Mouse (Mus musculus) forebrain, embryonic 10.5 days (tissue): ENCODE measurements around the gene Mast4. TPM values are rescaled to one million over a fixed set of nuclear protein-coding genes. Genes with fewer than 3 reads are reported as not detected.

Experiments
- DNase-seq: peaks from one replicate; pipeline ENCODE4 v3.0.0-alpha.2; 2017; ENCODE audit warnings: low spot score; ENCODE audit errors: extremely low spot score
- H3K27ac ChIP-seq: fragments of 300-500 bp; sonication (generic); 2 replicates; pipeline ENCODE4 v1.5.1; 2016; ENCODE audit warnings: mild to moderate bottlenecking
- H3K27me3 ChIP-seq: fragments of 300-500 bp; sonication (generic); 2 replicates; pipeline ENCODE4 v1.6.1; 2016; ENCODE audit warnings: mild to moderate bottlenecking; ENCODE audit not compliant: poor library complexity, severe bottlenecking
- H3K36me3 ChIP-seq: fragments of 300-500 bp; sonication (generic); replicated peaks from 2 replicates; pipeline ENCODE4 v1.6.1; 2016; ENCODE audit warnings: mild to moderate bottlenecking, moderate library complexity
- H3K4me1 ChIP-seq: fragments of 300-500 bp; sonication (generic); 2 replicates; pipeline ENCODE4 v1.6.1; 2016
- H3K4me3 ChIP-seq: fragments of 300-500 bp; sonication (generic); 2 replicates; pipeline ENCODE4 v1.5.1; 2016; ENCODE audit warnings: mild to moderate bottlenecking, moderate library complexity
- H3K9me3 ChIP-seq: fragments of 300-500 bp; sonication (generic); 2 replicates; pipeline ENCODE4 v1.6.1; 2016; ENCODE audit warnings: mild to moderate bottlenecking, moderate library complexity
- WGBS: fragments of 180-500 bp; shearing (Covaris S2); methylation state at CpG from one replicate; pipeline ENCODE4 v1.1.7; 2016; 5-methylcytosine and 5-hydroxymethylcytosine counted together
- polyA plus RNA-seq: library from polyadenylated mRNA; unstranded; fragments of >200 nt; fragmentation: Nextera tagmentation; extraction: Ambion mirVana; gene quantifications from 2 replicates; pipeline ENCODE4 v1.2.1, GENCODE M21; 2016

The Mast4 gene
- polyA plus RNA-seq, 1 experiment from 2014 or later: 18.3 TPM

GRCm38 (mm10) chr13:103199823-103200660, 134.3 kb downstream of the Mast4 start:
- Histone ChIP-seq H3K36me3 (no peaks in the 10 kb centered on the region), H3K4me3 (no peak overlapping the region), H3K9me3 (no peaks in the 10 kb centered on the region), H3K4me1 (peaks cover 4% of the 10 kb centered on the region; the same call in 1 of the 2 replicates), H3K27ac (no peak overlapping the region), H3K27me3 (no peaks in the 10 kb centered on the region)
- no peak for DNase-seq
- 77% methylated on average over 2 of the region's 2 CpGs for WGBS

- 89% methylated on average over 9 of the region's 9 CpGs for WGBS
- H3K27ac ChIP-seq: no peak overlapping the region
- no peaks in the 10 kb centered on the region; the same call in 1 of the 2 replicates for H3K4me1 ChIP-seq
- DNase-seq: no peak
- no peaks in the 10 kb centered on the region for H3K36me3 ChIP-seq
- H3K4me3 ChIP-seq: no peak overlapping the region
- no peaks in the 10 kb centered on the region for H3K27me3 ChIP-seq
- H3K9me3 ChIP-seq: no peaks in the 10 kb centered on the region
These were observed 135.9 kb downstream of the Mast4 start for GRCm38 (mm10) chr13:103198210-103198940.

- Histone ChIP-seq H3K36me3 (no peaks in the 10 kb centered on the region), H3K9me3 (no peaks in the 10 kb centered on the region), H3K27ac (no peak overlapping the region), H3K4me1 (no peaks in the 10 kb centered on the region), H3K27me3 (no peaks in the 10 kb centered on the region), H3K4me3 (no peak overlapping the region)
- 82% methylated on average over 5 of the region's 5 CpGs for WGBS
- DNase-seq: no peak
These were observed 138.0 kb downstream of the Mast4 start for GRCm38 (mm10) chr13:103196307-103196706.

- no peak for DNase-seq
- 84% methylated on average over 3 of the region's 3 CpGs for WGBS
- Histone ChIP-seq H3K27ac (no peak overlapping the region), H3K4me1 (no peaks in the 10 kb centered on the region), H3K4me3 (no peak overlapping the region), H3K36me3 (no peaks in the 10 kb centered on the region), H3K27me3 (no peaks in the 10 kb centered on the region), H3K9me3 (no peaks in the 10 kb centered on the region)
These were observed 138.4 kb downstream of the Mast4 start for GRCm38 (mm10) chr13:103195847-103196246.

- no peaks in the 10 kb centered on the region; the same call in 1 of the 2 replicates for H3K9me3 ChIP-seq
- no peak overlapping the region for H3K4me3 ChIP-seq
- no peak for DNase-seq
- H3K27me3 ChIP-seq: no peaks in the 10 kb centered on the region
- H3K27ac ChIP-seq: no peak overlapping the region
- peaks cover 12% of the 10 kb centered on the region for H3K4me1 ChIP-seq
- H3K36me3 ChIP-seq: no peaks in the 10 kb centered on the region
- 89% methylated on average over 5 of the region's 5 CpGs for WGBS
These were observed 150.7 kb downstream of the Mast4 start for GRCm38 (mm10) chr13:103183566-103183965.

- Histone ChIP-seq H3K27me3 (no peaks in the 10 kb centered on the region), H3K27ac (no peak overlapping the region), H3K36me3 (no peaks in the 10 kb centered on the region), H3K4me3 (no peak overlapping the region), H3K4me1 (peaks cover 5% of the 10 kb centered on the region), H3K9me3 (no peaks in the 10 kb centered on the region; the same call in 1 of the 2 replicates)
- WGBS: 95% methylated on average over 9 of the region's 9 CpGs
- DNase-seq: no peak
These were observed 152.5 kb downstream of the Mast4 start for GRCm38 (mm10) chr13:103181836-103182235.

- no peaks in the 10 kb centered on the region for H3K36me3 ChIP-seq
- H3K4me1 ChIP-seq: 0 out of 2 replicates have a peak, but pooled peaks cover 7% of the 10 kb centered on the region
- DNase-seq: no peak
- no peak overlapping the region for H3K27ac ChIP-seq
- no peaks in the 10 kb centered on the region for H3K27me3 ChIP-seq
- no peak overlapping the region for H3K4me3 ChIP-seq
- 82% methylated on average over 7 of the region's 7 CpGs for WGBS
- H3K9me3 ChIP-seq: no peaks in the 10 kb centered on the region; the same call in 1 of the 2 replicates
These were observed 157.4 kb downstream of the Mast4 start for GRCm38 (mm10) chr13:103176871-103177270.

GRCm38 (mm10) chr13:103174431-103174830, 159.9 kb downstream of the Mast4 start:
- no peaks in the 10 kb centered on the region for H3K27me3 ChIP-seq
- DNase-seq: no peak
- WGBS: 83% methylated on average over 5 of the region's 5 CpGs
- H3K9me3 ChIP-seq: no peaks in the 10 kb centered on the region
- H3K36me3 ChIP-seq: no peaks in the 10 kb centered on the region
- 0 out of 2 replicates have a peak, but pooled peaks cover 7% of the 10 kb centered on the region for H3K4me1 ChIP-seq
- no peak overlapping the region for H3K4me3 ChIP-seq
- H3K27ac ChIP-seq: no peak overlapping the region

GRCm38 (mm10) chr13:103173545-103174182, 160.6 kb downstream of the Mast4 start:
- Histone ChIP-seq H3K27me3 (no peaks in the 10 kb centered on the region), H3K4me1 (0 out of 2 replicates have a peak, but pooled peaks cover 7% of the 10 kb centered on the region)

GRCm38 (mm10) chr13:103151944-103152343, 182.4 kb downstream of the Mast4 start:
- H3K9me3 ChIP-seq: no peaks in the 10 kb centered on the region
- H3K36me3 ChIP-seq: no peaks in the 10 kb centered on the region
- H3K27me3 ChIP-seq: no peaks in the 10 kb centered on the region
- no peak overlapping the region for H3K4me3 ChIP-seq
- no peak overlapping the region for H3K27ac ChIP-seq
- no peak for DNase-seq
- peaks cover 13% of the 10 kb centered on the region for H3K4me1 ChIP-seq
- WGBS: 90% methylated on average over 8 of the region's 8 CpGs

More at GRCm38 (mm10) chr13:103173545-103174182, 160.6 kb downstream of the Mast4 start:
- Histone ChIP-seq H3K27ac (no peak overlapping the region), H3K9me3 (no peaks in the 10 kb centered on the region), H3K36me3 (no peaks in the 10 kb centered on the region), H3K4me3 (no peak overlapping the region)
- DNase-seq: peak; percentile 45
- WGBS: 46% methylated on average over 7 of the region's 7 CpGs

- Histone ChIP-seq H3K4me1 (peaks cover 13% of the 10 kb centered on the region), H3K27ac (no peak overlapping the region), H3K27me3 (no peaks in the 10 kb centered on the region), H3K9me3 (no peaks in the 10 kb centered on the region), H3K36me3 (no peaks in the 10 kb centered on the region), H3K4me3 (no peak overlapping the region)
- no peak for DNase-seq
- WGBS: 70% methylated on average over 11 of the region's 11 CpGs
These were observed 183.1 kb downstream of the Mast4 start for GRCm38 (mm10) chr13:103151171-103151570.

- Histone ChIP-seq H3K4me1 (peaks cover 13% of the 10 kb centered on the region), H3K4me3 (no peak overlapping the region), H3K27ac (no peak overlapping the region), H3K9me3 (no peaks in the 10 kb centered on the region), H3K36me3 (no peaks in the 10 kb centered on the region), H3K27me3 (no peaks in the 10 kb centered on the region)
- DNase-seq: no peak
- WGBS: 86% methylated on average over 4 of the region's 4 CpGs
These were observed 183.6 kb downstream of the Mast4 start for GRCm38 (mm10) chr13:103150671-103151070.
